Mouse (Mus musculus) limb, embryonic 12.5 days (tissue): Measurements from ENCODE around the gene Dbr1. TPM values are rescaled to one million over a fixed set of nuclear protein-coding genes. Genes with fewer than 3 reads are reported as not detected.
A peak's percentile ranks its signal among the peaks of the same experiment; 100 is the strongest.

Experiments used
- ATAC-seq: fragments of 200-750 bp; cut with Nextera tagmentation; 2 replicates; pipeline ENCODE4 v1.8.0; 2017; ENCODE audit warnings: low read depth, moderate TSS enrichment; ENCODE audit not compliant: insufficient number of reproducible peaks, insufficient read depth, low FRiP score, low TSS enrichment
- H3K27ac ChIP-seq: fragments of 300-500 bp; sonication (generic); 2 replicates; pipeline ENCODE4 v1.5.1; 2016; ENCODE audit warnings: mild to moderate bottlenecking, moderate library complexity
- H3K27me3 ChIP-seq: fragments of 300-500 bp; sonication (generic); 2 replicates; pipeline ENCODE4 v1.6.1; 2016; ENCODE audit warnings: mild to moderate bottlenecking, moderate library complexity
- H3K36me3 ChIP-seq: fragments of 300-500 bp; sonication (generic); 2 replicates; pipeline ENCODE4 v1.6.1; 2016; ENCODE audit warnings: mild to moderate bottlenecking, moderate library complexity
- H3K4me1 ChIP-seq: fragments of 300-500 bp; sonication (generic); replicated peaks from 2 replicates; pipeline ENCODE4 v1.6.1; 2016
- H3K4me2 ChIP-seq: fragments of 300-500 bp; sonication (generic); 2 replicates; pipeline ENCODE4 v1.6.1; 2016; ENCODE audit warnings: mild to moderate bottlenecking, moderate library complexity
- H3K4me3 ChIP-seq: fragments of 300-500 bp; sonication (generic); replicated peaks from 2 replicates; pipeline ENCODE4 v1.5.1; 2016; ENCODE audit warnings: mild to moderate bottlenecking
- H3K9ac ChIP-seq: fragments of 300-500 bp; sonication (generic); replicated peaks from 2 replicates; pipeline ENCODE4 v1.6.1; 2016; ENCODE audit warnings: mild to moderate bottlenecking, moderate library complexity
- H3K9me3 ChIP-seq: fragments of 300-500 bp; sonication (generic); 2 replicates; pipeline ENCODE4 v1.6.1; 2016; ENCODE audit warnings: mild to moderate bottlenecking, moderate library complexity
- WGBS: fragments of 180-500 bp; shearing (Covaris S2); methylation state at CpG from one replicate; pipeline ENCODE4 v1.1.7; 2016; 5-methylcytosine and 5-hydroxymethylcytosine counted together
- polyA plus RNA-seq: library from polyadenylated mRNA; unstranded; fragments of >200 nt; fragmentation: Nextera tagmentation; extraction: Ambion mirVana; gene quantifications from 2 replicates; pipeline ENCODE4 v1.2.1, GENCODE M21; 2016

Dbr1 gene
- 32.7 and 34.1 TPM in 2 replicates for polyA plus RNA-seq

DNA sequence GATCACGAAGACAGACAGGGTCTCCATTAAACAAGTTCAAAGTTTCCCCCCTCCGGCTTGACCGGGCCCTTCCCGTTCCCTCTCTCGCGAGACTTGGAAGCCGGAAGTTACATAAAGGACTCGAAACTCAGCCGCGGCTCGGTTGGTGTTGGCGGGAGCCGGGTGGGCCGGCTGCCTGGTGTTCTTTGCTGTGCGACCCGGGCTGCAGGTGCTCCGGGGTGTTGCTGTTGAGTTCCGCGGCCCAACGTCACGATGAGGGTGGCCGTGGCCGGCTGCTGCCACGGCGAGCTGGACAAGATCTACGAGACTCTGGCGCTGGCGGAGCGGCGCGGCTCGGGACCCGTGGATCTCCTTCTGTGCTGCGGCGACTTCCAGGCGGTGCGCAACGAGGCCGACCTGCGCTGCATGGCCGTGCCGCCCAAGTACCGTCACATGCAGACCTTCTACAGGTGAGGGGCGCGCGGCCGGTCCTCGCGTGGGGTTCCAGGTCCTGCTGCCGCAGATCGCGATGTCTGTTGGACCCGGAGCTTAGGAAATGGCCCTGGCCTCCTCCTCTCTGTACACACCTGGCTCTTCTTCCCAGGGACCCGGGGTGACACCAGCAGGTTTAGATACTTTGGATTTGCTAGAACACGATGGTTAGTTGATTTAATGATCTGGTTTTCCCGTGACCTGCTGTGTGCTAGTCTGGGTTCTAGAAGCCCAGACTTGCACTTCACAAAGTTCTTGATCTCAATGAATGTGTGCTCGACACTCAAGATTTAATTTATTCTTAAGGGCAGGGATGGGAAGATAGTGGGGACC is at the start of gene Dbr1:
TSS of gene Dbr1 (plus strand) at position 123 of the 804 bp plus-strand sequence.
- Histone ChIP-seq H3K27me3 (peaks cover 2% of the 10 kb centered on the region; the same call in 1 of the 2 replicates), H3K9me3 (no peaks in the 10 kb centered on the region), H3K4me3 (peak within 1 kb of the TSS; percentile 94), H3K4me2 (peak within 1 kb of the TSS; percentile 74), H3K36me3 (peaks cover 18% of the 10 kb centered on the region), H3K27ac (peak within 1 kb of the TSS; percentile 87), H3K4me1 (peaks cover 8% of the 10 kb centered on the region), H3K9ac (peak within 1 kb of the TSS; percentile 90)
- ATAC-seq: peak; percentile 85
- WGBS: under 1% methylated on average over 57 of the region's 57 CpGs

DNA sequence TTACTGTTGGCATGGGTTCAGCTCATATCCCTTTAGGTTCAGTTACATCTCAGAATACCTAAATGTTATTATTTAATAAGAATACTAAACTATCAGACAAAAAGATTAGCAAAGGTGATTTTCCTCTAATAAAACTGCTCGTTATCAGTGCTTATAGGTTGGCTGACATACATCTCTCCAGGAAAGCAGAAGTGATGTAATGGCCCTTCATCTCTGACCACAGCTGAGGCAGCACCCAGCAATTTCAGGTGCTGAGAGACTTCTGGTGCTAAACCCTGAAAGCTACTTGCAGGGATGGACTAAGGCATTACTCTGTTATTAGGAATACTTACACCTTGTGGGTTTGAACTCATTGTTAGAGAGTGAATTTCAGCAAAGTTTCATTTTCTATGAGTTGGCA is 43.7 kb upstream of the Dbr1 start:
- Histone ChIP-seq H3K4me1 (no peaks in the 10 kb centered on the region), H3K27me3 (no peaks in the 10 kb centered on the region), H3K4me3 (no peak overlapping the region), H3K9ac (no peak overlapping the region), H3K36me3 (peaks cover 61% of the 10 kb centered on the region), H3K9me3 (no peaks in the 10 kb centered on the region), H3K27ac (no peak overlapping the region), H3K4me2 (no peak overlapping the region)
- WGBS: 91% methylated on average over 1 of the region's 1 CpGs
- ATAC-seq: no peak

DNA sequence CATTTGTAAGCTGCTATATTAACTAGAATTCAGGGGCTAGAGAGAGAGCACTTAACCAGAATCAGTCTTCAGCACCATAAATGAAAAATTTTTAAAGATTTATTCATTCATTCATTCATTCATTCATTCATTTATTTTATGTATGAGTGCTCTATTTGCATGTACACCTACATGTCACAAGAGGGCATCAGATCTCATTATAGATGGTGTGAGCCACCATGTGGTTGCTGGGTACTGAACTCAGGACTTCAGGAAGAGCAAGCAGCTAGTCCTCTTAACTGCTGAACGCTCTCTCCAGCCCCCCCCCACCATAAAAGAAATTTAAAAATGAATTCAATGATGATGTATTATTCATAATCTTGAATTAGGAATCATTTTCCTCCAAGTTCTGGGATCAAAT is 29.3 kb upstream of the Dbr1 start:
- Histone ChIP-seq H3K36me3 (0 out of 2 replicates have a peak, but pooled peaks cover 4% of the 10 kb centered on the region), H3K9me3 (0 out of 2 replicates have a peak, but pooled peaks cover 5% of the 10 kb centered on the region), H3K4me3 (no peak overlapping the region), H3K4me1 (no peaks in the 10 kb centered on the region), H3K4me2 (no peak overlapping the region), H3K9ac (no peak overlapping the region), H3K27ac (no peak overlapping the region), H3K27me3 (no peaks in the 10 kb centered on the region)
- 97% methylated on average over 1 of the region's 1 CpGs for WGBS
- ATAC-seq: no peak

DNA sequence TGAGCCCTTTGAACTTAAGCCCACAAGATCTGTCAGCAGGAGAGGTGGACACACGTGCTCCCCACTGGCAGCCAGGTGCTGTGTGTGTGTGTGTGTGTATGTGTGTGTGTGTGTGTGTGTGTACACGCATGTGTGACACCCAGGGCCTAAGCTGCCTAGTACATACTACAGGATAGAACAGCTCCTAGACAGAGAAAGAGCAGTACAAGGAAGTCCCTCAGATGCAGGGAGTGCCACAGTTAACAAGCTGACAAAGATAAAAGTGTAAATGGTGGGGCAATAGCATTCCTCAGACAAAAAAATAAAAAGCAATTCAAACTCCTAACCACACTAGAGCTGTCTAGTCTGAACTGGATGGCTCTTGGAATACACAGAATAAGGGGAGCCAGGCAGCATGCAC is 23.5 kb upstream of the Dbr1 start:
- no peak for ATAC-seq
- Histone ChIP-seq H3K27me3 (no peaks in the 10 kb centered on the region), H3K4me3 (no peak overlapping the region), H3K27ac (no peak overlapping the region), H3K36me3 (0 out of 2 replicates have a peak, but pooled peaks cover 4% of the 10 kb centered on the region), H3K9ac (no peak overlapping the region), H3K4me1 (no peaks in the 10 kb centered on the region), H3K4me2 (no peak overlapping the region), H3K9me3 (0 out of 2 replicates have a peak, but pooled peaks cover 5% of the 10 kb centered on the region)
- WGBS: 55% methylated on average over 2 of the region's 2 CpGs

DNA sequence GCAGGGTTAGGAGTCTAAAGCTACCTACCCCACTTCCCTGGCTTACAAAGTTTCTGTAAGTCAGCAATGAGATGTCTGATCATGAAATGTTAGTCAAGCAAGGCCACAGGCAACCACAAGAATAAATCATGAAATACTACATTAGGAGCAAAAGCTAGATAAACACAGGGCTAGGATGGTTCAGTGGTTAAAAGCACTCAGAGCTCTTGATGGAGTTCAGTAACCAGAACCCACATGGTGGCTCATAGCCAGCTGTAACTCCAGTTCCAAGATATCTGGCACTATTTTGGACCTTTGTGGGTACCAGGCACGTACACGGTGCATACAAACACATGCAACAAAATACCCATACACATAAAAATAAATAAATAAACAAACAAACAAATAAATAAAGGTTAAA is 22.6 kb upstream of the Dbr1 start:
- ATAC-seq: no peak
- H3K9me3 ChIP-seq: 0 out of 2 replicates have a peak, but pooled peaks cover 5% of the 10 kb centered on the region
- H3K9ac ChIP-seq: no peak overlapping the region
- no peak overlapping the region for H3K4me2 ChIP-seq
- no peak overlapping the region for H3K27ac ChIP-seq
- 0 out of 2 replicates have a peak, but pooled peaks cover 4% of the 10 kb centered on the region for H3K36me3 ChIP-seq
- H3K4me1 ChIP-seq: no peaks in the 10 kb centered on the region
- WGBS: 92% methylated on average over 2 of the region's 2 CpGs
- no peak overlapping the region for H3K4me3 ChIP-seq
- H3K27me3 ChIP-seq: no peaks in the 10 kb centered on the region

DNA sequence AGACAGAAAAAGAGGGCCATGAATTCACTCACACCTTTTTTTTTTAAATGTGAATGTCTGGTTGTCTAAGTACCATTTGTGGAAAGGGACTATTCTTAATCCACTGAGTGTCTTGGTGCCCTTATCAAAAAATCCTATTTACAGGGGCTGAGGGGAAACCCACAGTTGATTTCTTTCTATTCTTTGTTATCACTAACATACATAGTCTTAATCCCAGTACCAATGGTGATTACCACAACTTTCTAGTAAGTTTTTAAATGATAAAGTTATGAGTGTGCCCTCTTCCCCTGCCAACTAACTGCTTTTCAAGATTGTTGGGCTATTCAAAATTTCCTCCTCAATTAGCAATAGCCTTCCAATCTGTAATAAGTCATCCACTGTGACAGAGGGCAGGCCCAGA is 21.5 kb upstream of the Dbr1 start:
- no peak overlapping the region for H3K4me3 ChIP-seq
- no peaks in the 10 kb centered on the region for H3K27me3 ChIP-seq
- 0 out of 2 replicates have a peak, but pooled peaks cover 5% of the 10 kb centered on the region for H3K9me3 ChIP-seq
- no peaks in the 10 kb centered on the region for H3K4me1 ChIP-seq
- H3K36me3 ChIP-seq: 0 out of 2 replicates have a peak, but pooled peaks cover 4% of the 10 kb centered on the region
- H3K9ac ChIP-seq: no peak overlapping the region
- no peak overlapping the region for H3K4me2 ChIP-seq
- no peak for ATAC-seq
- H3K27ac ChIP-seq: no peak overlapping the region

DNA sequence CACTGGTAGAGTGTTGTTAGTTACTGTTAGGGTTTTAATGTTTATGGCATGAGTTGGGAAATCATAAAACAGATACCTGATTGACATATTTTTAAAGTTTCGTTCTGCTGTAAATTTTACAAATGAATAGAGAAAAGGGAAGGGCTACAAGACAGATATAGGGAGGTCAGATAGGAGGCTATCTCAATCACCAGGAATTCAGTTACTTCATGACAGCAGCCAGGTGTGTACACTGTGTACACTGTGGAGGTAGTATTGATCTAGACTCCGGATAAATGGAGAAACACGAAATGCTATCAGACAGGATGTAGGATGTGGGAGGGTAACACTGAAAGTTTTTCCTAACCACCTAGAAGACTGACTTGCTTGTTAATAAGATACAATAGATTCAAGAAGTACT is 20.3 kb upstream of the Dbr1 start:
- H3K36me3 ChIP-seq: 0 out of 2 replicates have a peak, but pooled peaks cover 2% of the 10 kb centered on the region
- H3K9ac ChIP-seq: no peak overlapping the region
- 93% methylated on average over 3 of the region's 3 CpGs for WGBS
- ATAC-seq: no peak
- no peaks in the 10 kb centered on the region for H3K27me3 ChIP-seq
- H3K4me3 ChIP-seq: no peak overlapping the region
- H3K4me1 ChIP-seq: no peaks in the 10 kb centered on the region
- H3K27ac ChIP-seq: no peak overlapping the region
- H3K9me3 ChIP-seq: 0 out of 2 replicates have a peak, but pooled peaks cover 2% of the 10 kb centered on the region
- no peak overlapping the region for H3K4me2 ChIP-seq

DNA sequence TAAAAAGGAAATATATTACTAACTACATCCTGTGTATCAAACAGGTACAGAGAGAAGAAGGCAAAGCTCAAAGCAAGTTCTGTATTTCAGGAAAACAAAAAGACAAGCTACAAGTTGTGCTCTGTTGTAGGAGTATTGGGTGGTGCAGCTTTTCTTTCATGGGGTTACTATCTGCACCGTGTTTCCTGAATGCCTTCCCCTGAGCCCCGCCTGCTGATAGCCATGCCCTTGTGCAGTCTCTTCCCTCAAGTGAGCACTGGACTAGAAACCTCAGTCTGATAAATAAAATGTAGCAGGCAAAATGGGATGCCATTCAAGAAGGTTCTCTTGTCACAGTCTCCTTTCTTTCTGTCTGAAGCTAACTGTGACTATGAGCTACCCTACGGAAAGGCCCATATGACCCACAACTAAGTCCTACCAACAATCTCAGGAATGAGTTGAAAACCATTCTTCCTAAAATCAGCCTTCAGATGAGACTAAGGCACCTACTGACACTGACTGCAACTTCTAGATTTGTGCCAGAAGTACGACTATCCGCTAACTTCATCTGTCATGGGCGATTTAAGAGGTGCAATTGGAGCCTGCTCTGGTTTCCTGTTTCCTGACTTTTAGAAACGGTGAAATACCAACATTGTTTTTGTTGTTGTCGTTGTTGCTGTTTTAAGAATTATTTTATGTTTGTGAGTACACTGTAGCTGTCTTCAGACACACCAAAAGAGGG is 17.9 kb upstream of the Dbr1 start:
- Histone ChIP-seq H3K9me3 (no peaks in the 10 kb centered on the region), H3K36me3 (no peaks in the 10 kb centered on the region), H3K4me1 (no peaks in the 10 kb centered on the region), H3K9ac (no peak overlapping the region), H3K4me2 (no peak overlapping the region), H3K27ac (no peak overlapping the region), H3K27me3 (no peaks in the 10 kb centered on the region), H3K4me3 (no peak overlapping the region)
- WGBS: 81% methylated on average over 8 of the region's 8 CpGs
- no peak for ATAC-seq

DNA sequence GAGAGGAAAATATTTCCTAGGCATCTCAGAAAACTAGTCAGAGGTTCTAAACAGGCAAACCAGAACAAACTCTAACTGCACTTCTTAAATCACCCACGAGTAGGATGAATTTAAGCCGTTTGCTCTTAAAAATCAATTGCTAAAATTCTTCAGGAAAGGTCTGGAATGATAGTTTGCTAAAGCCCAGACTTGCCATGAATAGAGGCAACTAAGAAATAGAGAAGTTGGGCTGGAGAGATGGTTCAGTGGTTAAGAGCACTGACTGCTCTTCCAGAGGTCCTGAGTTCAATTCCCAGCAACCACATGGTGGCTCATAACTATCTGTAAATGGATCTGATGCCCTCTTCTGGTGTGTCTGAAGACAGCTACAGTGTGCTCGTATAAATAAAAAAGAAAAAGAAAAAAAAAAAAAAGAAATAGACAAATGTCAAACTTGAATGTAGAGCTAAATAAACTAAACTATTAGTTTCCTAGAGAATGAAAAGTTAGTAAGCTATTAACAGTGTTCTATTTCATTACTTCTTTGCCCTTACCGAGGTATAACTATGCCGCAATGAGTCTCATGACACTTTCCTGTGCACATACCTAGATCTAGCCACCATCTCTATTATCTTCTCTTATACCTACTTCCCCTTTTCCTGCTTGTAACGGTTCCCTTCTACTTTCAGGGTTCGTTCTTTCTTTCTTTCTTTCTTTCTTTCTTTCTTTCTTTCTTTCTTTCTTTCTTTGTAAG is 16.6 kb upstream of the Dbr1 start:
- Histone ChIP-seq H3K27me3 (no peaks in the 10 kb centered on the region), H3K36me3 (no peaks in the 10 kb centered on the region), H3K4me2 (no peak overlapping the region), H3K4me3 (no peak overlapping the region), H3K4me1 (no peaks in the 10 kb centered on the region; the same call in 1 of the 2 replicates), H3K27ac (no peak overlapping the region), H3K9me3 (no peaks in the 10 kb centered on the region), H3K9ac (no peak overlapping the region)
- 89% methylated on average over 7 of the region's 7 CpGs for WGBS
- ATAC-seq: no peak

DNA sequence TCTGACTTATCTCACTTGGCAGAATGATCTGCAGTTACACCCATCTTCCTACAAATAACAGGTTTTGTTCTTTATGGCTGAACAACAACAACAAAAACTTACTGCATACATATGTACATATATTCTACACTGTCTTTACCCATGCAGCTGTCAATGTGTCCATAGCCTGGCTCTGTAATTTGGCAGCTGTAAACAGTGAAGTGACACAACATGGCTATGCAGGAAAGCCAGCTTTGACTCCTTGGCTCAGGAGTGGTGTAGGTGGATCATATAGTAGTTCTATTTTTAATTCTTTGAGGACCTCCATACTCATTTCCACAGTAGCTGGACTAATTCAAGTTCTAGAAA is 16.1 kb upstream of the Dbr1 start:
- no peaks in the 10 kb centered on the region; the same call in 1 of the 2 replicates for H3K4me1 ChIP-seq
- no peaks in the 10 kb centered on the region for H3K27me3 ChIP-seq
- H3K4me2 ChIP-seq: no peak overlapping the region
- H3K9ac ChIP-seq: no peak overlapping the region
- no peak overlapping the region for H3K4me3 ChIP-seq
- no peak for ATAC-seq
- H3K36me3 ChIP-seq: no peaks in the 10 kb centered on the region
- no peak overlapping the region for H3K27ac ChIP-seq
- H3K9me3 ChIP-seq: no peaks in the 10 kb centered on the region

DNA sequence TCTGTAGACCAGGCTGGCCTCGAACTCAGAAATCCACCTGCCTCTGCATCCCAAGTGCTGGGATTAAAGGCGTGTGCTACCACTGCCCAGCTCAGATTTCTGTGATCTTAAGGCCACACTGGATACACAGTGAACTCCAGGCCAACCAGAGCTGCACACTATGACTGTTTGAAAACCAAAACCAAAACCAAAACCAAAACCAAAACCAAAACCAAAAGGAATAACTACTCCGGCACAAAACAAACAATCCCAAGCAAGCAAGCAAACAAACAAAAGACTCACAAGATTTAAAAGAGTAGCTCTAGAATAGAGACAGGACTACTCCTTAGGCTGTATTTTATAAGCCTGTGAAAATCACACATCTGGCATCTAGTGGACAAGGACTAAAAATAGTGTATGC is 15.2 kb upstream of the Dbr1 start:
- H3K9ac ChIP-seq: no peak overlapping the region
- no peaks in the 10 kb centered on the region for H3K9me3 ChIP-seq
- no peaks in the 10 kb centered on the region; the same call in 1 of the 2 replicates for H3K4me1 ChIP-seq
- no peak for ATAC-seq
- no peaks in the 10 kb centered on the region for H3K27me3 ChIP-seq
- no peak overlapping the region for H3K4me2 ChIP-seq
- H3K27ac ChIP-seq: no peak overlapping the region
- no peaks in the 10 kb centered on the region for H3K36me3 ChIP-seq
- H3K4me3 ChIP-seq: no peak overlapping the region
- 85% methylated on average over 3 of the region's 3 CpGs for WGBS
